Mouse (Mus musculus): ENCODE data around the gene Socs7.
"Not testable (repeated sequence)": the region's sequence is repeated elsewhere in the genome, so short reads cannot be mapped to it uniquely, and the experiment has no call there.

The Socs7 gene

DNA sequence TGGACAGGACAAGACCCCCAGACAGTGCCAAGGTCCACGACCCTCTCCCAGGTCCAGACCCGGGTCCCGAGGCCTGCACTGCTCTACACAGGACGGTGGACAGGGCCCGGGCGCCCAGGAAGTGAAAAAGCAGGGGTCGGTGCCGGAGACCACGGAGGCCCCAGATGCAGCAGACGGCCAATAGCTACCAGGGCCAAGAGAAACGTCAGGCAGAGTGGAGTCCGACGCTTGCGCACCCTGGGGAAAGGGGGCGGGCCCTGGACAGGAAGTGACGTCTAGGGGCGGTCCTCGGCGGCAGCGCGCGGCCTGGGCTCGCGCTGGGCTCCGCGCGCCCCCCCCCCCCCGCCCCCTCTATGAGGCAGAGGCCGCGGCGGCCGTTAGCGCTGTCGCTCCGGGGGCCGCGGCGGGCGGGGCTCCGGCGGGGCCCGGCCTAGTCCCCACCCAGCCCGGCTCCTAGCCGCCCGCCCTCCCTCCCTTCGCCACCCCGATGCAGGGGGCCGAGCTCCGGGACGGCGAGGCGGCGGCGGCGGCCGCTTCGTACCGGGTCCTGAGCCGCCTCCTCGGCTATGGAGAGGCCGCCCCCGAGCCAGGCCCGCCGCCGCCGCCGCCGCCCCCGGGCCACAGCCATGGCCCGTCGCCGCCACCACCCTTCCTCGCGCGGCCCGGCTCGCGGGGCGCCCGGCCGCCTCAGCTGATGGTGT lies at the start of gene Socs7:
Gene Socs7, plus strand, starts transcription at position 604 of the 701 bp plus-strand sequence.
- DNase-seq, result peak; percentile 96

DNA sequence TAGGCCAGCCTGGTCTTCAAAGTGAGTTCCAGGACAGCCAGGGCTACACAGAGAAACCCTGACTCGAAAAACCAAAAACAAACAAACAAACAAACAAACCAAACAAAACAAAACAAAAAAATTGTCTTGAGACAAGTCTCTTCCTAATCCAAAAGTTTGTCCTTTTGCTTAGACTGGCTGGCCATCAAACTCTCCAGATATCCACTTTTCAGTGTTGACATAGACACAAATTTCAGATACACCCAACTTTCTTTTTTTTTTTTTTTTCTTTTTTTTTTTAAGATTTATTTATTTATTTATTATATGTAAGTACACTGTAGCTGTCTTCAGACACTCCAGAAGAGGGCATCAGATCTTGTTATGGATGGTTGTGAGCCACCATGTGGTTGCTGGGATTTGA lies 49.5 kb upstream of the Socs7 start:
- DNase-seq, result not testable (repeated sequence)

DNA sequence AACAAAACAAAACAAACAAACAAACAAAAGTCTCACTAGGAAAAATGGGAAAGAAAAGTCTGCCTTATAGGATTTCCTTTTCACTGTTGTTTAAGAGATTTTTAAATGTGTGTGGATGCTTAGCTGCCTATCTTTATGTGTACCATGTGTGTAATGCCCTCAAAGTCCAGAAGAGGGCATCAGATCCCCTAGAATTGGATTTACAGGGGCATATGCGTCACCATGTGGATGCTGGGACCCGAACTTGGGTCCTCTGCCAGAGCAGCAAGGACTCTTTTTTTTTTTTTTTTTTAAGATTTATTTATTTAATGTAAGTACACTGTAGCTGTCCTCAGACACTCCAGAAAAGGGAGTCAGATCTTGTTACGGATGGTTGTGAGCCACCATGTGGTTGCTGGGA lies 48.2 kb upstream of the Socs7 start:
- DNase-seq, result peak; percentile 44

DNA sequence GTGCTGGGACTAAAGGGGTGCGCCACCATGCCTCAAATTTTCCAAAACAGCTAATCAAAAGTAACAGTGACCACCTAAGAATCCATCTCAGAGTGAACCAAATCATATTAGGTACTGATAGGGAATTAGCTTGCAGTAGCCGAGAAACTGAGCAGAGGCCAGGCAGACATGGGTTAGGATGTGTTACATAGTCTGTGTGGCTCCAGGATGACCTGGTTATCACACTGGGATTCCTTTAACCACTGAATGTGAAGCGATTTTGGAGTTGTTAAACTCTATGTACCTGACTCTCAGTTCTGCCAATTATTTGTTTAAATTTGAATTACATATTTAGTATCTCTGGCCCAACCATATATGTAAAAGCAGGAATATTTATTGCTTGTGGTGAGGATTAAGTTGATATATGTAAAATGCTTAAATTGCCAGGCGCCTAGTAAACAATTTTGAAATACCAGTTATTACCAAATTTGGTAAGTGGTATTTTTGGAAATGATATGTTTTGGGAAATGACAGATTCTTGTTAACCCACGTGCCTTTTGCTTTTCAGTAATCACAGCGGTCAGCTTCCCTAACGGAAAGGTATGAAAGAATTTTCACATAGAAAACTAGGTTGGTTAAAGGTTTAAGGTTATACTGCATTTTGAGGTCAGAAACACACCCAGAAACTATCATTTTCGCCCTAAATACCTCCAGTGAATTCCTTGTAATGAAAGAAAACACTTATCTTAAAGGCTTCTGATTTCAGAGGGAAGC lies 47.4 kb upstream of the Socs7 start:
- DNase-seq, result no peak

DNA sequence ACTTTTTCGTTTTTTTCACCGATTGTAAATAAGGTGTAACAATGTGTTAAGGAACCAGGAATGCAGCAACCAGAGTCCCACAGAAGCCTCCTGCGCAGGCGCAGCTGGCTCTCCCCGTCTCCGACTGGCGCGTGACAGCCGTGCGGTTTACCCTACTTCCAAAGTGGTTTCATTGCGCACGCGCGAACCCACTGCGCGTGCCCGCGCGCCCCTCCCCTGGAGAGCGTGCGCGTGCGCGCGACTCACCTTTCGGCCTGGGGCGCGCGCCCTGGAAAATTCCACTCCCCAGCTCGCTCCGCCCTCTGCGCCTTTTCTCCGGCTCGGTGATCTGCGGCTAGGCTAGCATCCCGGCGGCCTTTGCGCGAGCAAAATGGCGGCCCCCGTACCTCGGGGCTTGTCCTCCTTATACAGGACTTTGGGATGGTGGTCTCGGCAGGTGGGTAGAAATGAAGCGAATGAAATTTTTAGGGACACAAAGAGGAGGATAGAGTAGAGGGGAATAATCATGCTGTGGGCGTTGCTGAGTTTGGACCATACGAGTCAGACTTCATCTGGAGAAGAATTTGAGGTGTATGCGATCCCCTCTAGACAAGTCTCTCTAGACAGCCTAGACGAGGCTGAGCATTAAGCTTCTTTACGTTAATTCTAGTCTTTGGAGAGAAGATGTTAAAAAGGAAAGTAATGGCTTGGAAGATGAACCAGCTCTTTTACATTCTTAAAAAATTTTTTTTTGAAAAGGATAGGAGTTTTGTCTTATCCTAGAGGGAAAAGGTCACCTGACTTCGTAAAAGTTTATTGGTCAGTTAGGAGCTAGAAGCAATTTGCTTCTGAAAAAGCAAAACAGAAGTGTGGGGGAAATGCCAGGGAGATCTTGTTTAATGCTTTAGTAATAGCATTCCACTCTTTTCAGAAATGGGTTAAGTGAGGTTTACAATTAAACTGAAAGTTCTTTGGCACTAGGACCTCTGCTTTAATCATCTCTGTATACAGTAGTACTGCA lies 46.5 kb upstream of the Socs7 start, which contains the start of gene Mrpl45:
Gene Mrpl45, plus strand, starts transcription at position 213 of the 1,000 bp plus-strand sequence.
- DNase-seq, result peak; percentile 99

DNA sequence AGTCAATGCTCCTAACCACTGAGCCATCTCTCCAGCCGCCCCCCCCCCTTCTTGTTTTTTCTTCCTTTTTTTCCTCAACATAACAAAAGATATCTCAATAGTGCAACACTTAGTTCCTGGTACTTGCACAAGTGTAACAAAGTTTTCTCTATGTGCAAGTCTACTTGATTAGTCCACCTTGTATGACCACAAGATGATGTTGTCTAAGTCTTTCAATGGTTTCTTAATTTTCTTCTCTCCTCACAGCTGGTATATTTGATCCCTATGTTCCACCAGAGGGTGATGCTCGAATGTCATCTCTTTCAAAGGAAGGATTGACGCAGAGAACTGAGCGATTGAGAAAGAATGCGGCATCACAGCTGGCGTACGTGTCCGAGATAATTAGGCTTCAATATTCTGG lies 41.2 kb upstream of the Socs7 start:
- DNase-seq, result no peak

DNA sequence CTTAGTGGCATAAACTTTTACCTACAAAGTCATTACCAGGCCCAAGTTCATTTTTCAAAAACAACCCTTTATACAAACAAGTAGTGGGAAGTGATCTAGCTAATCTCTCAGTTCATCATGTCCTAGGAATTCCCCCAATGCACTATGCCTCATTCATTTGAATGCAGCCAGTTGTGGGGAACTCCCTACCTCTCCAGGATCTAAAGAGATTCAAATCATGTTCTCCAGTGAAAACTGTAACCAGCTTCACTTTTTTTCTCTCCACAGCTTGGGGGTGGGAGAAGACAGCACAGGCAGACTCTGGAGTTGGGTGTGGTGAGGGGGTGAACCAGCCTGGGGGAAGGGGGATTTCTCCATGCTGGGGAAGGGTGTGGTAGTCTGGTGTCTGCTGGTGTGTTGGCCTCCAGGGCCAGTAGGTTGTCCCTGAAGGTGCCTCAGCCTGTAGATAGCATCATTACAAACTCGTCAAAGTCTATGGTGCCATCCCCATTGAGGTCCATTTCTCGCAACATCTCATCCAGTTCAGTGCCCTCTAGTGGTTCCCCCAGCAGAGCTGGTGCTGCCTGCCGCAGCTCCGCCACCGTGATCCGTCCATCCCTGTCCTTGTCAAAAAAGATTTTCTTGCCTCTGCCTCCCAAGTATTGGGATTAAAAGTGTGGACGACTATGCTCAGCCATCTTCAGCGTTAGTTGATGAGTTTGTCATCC lies 40.3 kb upstream of the Socs7 start:
- DNase-seq, result not testable (repeated sequence)

DNA sequence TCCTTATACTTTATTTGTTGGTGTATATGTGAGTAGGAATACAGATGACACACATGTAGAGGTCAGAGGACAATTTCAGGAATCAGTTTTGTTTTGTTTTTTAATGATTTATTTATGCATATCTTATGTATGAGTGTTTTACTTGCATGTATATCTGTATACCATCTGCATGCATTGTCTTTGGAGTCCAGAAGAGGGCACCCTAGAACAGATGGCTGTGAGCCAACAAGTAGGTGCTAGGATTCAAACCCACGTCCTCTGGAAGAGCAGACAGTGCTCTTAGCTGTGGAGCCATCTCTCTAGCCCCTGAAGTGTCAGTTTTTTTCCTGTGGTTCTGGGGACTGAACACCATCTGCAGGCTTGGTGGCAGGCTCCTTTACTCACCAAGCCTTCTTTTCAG lies 37.1 kb upstream of the Socs7 start:
- no peak for DNase-seq

DNA sequence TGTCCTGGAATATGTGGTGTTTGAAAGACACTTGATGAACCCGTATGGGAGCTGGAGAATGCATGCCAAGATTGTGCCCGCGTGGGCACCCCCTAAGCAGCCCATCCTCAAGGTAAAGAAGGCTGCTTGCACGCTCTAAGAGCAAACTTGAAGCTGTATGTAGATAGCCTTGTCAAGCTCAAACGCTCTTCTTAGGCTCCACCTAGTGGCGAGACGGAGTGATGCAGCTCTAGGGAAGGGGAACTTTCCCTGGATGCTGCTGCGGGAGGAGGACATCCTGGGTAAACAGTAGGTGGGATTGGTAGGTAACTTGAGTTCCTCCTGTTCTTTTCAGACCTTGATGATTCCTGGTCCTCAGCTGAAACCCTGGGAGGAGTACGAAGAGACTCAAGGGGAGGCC lies 34.2 kb upstream of the Socs7 start:
- DNase-seq, result peak; percentile 83

DNA sequence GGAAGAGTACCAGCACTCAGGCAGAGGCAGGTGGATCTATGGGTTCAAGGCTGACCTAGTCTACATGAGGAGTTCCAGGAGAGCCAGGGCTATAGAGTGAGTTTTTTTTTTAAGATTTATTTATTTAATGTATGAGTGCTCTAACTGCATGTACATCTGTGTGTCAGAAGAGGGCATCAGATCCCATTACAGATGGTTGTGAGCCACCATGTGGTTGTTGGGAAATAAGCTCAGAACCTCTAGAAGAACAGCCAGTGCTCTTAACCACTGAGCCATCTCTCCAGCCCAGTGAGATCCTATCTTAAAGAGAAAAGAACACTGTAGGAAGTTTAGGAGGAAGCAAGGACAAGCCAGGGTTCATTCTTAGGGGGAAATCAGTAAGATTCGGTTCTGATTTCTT lies 32.0 kb upstream of the Socs7 start:
- no peak for DNase-seq

DNA sequence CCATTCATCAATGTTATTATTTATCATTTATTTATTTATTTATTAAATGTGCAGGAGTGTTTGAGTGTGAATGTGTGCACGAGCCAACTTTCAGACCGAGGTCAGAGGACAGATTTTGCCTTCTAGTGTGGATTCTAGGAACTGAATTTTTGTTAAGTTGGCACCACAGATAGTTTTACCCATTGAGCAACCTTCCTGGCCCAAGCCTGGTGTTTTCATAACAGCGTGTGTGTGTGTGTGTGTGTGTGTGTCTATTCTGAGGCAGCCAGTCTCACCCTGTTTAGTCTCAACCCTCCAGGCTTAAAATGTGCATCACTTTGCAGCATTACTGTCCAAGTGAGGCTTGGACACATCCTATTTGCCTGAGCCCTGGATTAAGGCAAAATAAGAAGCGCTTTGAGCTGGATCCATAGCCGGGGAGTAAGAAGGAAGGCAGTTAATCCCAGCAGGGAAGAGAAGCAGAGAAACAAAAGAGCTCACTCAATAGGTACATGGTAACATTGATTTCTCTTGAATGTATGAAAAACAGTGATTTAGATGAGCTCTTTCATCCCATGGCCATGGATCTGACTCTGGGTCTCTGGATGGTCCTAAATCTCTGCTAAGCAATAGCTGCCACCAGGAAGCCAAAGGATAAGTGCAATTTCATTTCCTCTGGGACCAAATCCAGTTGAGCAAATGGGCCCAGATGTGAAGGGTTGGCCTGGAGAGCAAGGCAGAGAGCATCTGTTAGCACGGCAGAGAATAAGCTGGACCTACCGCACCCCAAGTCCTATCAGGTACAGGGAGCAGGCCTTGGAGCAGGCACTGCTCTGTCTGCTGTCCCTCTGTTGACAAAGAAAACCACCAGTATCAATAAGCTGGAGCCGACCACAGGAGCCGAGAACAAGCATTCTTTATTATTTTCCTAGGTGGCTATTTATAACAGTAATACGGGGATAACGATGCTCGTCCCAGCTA lies 30.8 kb upstream of the Socs7 start:
- peak; percentile 60 for DNase-seq

DNA sequence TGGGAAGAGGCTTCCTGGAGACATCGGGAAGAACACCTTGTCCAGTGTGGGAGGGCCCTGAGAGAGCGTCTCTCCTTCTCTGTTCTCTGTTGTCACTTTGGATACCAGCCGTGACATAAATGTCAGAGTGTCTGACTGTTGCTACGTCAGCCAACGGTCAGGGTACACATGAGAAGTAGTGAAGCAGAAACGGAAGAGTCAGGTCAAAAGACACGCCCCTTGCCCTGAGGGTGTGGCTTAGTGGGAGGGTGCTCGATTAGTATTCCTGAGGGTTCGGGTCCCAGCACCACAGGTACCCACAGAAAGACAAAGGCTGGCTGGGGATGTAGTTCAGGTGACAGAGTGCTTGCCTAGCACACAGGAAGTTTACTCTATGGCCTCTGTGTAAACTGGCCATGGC lies 29.3 kb upstream of the Socs7 start:
- DNase-seq, result no peak

DNA sequence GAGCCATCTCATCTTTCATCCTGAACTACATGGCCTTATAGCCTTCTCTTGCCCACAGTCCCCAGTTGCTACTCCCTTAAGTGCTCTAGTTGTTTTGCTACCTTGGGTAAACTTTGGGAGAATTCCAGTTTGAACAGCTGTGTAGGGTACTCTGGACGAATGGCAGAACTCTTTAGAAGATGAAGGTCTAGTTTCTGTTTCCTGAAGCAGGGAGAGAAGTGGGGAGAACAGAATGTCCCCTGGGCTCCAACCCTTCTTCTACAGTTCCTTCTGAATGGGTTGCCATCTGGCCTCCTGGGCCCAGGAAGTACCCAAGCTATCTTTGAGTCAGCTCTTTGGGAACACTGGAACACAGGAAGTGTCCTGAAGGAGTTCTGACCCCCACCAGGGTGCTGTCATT lies 28.5 kb upstream of the Socs7 start:
- no peak for DNase-seq

DNA sequence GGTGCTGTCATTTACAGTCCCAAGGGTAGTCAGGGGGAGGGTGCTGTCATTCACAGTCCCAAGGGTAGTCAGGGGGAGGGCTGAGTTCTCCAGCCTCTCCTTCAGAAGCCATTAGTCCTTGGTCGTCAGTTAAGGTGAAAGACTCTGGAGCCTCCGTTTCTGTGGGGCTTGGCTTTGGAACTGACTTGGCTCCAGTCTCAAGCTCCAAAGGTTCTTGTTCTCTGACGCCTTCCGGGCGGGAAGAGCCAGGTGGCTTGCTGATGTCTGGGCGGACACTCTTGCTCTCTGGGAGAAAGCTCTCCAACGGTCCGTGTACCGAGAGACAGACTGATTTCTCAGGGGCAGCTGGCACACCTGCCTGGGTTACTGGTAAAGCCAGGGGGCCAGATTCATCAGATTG lies 28.0 kb upstream of the Socs7 start:
- DNase-seq, result no peak

DNA sequence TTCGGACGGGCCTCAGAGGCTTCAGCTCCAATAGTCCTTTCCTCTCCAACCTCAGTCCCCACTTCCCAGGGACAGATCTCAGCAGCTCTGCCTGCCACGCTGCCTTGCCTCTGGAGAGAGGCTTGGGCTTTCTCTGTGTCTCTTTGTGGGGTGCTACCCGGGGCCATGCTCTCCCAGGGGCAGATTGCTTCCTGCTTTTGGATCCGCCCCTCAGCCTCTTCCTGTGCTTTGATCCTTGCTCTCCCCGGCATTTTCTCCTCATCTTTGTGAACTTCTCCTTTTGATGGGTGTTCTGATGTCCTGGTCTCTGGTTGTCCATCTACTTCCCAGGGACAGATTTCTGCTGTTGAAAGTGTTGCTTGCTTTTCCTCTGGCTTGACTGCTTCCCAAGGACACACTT lies 26.1 kb upstream of the Socs7 start:
- no peak for DNase-seq

DNA sequence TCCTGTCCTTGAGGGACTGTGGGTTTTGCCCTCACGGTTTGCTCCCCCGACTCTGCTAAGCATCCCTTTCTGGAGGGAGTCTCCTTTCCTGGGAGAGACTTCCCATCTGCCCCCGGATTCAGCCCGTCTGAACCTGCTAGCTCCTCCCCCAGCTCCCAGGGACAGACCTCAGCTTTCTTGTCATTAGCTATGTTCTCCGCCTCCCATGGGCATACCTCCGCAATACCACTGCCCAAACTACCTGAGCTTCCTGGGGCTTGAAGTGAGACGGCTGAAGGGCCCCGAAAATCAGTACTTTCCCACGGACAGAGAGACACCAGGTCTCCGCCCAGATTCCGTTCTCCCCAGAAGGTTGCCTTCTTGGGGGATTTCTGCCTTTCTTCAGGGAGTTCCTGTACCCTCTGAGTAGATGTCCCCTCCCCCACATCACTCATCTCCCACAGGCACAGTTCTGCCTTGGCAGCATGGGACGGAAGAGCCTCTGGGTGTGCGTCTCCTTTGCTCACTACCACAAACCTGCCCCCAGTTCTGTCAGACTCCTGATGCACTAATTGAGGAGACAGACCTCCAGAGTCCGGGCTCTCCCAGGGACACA lies 25.5 kb upstream of the Socs7 start:
- no peak for DNase-seq

DNA sequence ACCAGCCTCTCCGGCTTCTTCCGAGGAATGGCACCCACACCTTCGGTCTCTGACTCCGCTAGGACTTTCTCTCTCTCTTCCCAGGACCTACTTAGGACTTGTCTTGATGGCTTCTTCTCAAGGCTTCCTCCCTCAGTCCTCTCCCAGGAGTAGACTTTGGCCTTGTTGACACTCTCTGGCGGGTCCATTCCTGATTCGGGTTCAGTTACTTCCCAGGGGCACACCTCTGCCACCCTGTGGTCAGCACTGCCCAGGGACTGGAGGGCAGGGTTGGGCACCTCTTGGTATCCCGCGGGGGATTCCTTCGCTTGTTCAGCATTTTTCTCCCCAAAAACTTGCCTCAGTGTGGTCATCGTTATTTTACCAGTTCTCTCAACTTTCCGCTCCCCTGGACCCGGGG lies 25.0 kb upstream of the Socs7 start:
- no peak for DNase-seq

DNA sequence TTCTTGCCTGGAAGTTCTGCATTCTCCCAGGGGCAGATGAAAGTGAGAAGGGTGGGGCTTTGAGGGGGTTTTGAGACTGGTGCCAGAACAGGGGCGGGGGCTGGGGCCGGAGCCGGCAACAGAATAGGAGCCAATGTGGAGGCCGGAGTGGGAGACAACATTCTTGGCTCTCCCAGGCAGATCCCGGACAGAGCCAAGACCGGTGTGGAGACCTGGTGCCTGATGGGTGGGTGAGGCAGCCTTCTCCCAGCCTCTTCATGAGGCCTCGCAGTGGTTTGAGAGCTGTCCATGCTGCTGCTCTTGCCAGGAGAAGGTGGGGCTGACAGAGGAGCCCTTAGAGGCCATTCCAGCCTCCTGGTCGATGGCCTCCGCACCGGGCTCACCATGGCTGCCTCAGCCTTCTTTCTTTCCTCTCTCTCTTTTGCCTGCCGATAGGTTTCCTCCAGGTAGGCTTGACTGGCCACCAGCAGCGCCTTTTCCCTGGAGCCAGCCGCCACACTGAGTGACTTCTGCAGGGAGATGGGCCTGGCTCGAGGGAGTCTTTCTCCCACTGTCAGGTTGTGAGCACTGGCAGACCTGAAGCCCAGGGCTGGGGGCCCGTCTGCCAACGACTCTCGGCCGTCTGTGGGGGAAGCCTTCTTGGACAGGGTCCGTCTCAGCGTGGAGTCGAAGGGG lies 23.9 kb upstream of the Socs7 start:
- DNase-seq, result no peak

DNA sequence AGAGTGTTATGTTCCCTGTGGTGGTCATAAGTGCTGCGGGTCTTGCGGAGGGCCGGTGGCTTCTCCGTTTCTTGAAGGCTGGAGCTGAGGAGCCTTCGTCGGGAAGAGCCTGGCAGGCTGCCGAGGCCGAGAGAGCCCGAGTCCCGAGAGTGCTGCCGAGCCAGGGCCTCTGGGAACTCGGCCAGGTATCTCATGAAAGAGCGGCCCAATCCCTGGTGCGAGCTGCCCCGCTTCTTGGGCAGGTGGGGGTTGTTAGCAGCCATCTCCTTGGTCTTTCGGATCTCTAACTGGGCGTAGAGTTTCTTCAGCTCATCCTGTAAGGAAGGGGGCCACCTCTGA lies 23.4 kb upstream of the Socs7 start:
- DNase-seq, result no peak

DNA sequence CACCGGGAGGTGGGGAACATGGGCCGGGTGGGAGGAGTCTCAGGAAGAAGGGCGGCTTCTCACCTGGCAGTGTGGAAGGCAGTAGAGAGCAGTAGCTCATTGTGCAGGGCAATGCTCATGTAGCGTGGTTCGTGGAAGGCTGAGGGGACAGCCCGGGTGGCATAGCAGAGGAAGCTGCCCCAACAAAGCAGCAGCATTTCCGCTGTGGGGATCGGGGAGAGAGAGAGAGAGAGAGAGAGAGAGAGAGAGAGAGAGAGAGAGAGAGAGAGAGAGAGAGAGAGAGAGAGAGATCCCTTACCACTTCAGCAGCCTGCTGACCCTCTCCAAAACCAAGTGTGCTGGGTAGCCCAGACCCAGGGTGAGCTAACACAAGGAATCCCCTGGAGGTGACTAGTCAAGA lies 19.2 kb upstream of the Socs7 start:
- DNase-seq, result no peak

DNA sequence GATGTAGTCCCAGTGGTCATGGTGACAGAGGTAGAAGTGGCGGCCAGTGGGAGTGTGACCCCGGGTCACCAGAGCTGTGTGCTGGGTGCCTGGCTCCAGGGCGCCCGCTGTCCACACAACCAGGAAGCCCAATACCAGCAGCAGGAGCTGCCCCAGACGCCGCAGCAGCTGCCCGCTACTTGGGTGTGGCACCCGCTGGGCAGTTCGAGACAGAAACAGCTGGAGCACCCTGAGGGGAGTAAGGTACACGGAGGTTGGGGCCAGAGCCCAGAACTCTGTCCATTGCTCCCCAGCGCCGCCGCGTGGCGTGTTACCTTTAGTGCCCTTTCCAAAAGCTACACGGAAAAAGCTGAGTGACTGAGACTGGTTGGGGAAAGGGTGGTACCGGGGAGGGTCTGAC lies 18.7 kb upstream of the Socs7 start:
- DNase-seq, result no peak

Data from retina, postnatal 1 day (tissue).